Mouse (Mus musculus) bone marrow, adult 2 months (tissue): ENCODE results near the gene Wnt2b.

Source experiments
- CTCF ChIP-seq: fragments of 200-500 bp; IDR thresholded peaks from 2 replicates; pipeline ENCODE4 v1.5.1; 2011; ENCODE audit warnings: low read length, control low read depth; ENCODE audit not compliant: control insufficient read depth, insufficient read depth
- POLR2A ChIP-seq: fragments of 200-500 bp; IDR thresholded peaks from 2 replicates; pipeline ENCODE4 v1.6.1; 2011; ENCODE audit warnings: low read depth, mild to moderate bottlenecking, control low read depth, low read length, borderline replicate concordance; ENCODE audit not compliant: control insufficient read depth

- no peak for TF ChIP-seq CTCF
- TF ChIP-seq POLR2A, result no peak
These were observed 1.1 kb upstream of the Wnt2b start for GRCm38 (mm10) chr3:104962866-104963265.
